In the genomic region with DNA sequence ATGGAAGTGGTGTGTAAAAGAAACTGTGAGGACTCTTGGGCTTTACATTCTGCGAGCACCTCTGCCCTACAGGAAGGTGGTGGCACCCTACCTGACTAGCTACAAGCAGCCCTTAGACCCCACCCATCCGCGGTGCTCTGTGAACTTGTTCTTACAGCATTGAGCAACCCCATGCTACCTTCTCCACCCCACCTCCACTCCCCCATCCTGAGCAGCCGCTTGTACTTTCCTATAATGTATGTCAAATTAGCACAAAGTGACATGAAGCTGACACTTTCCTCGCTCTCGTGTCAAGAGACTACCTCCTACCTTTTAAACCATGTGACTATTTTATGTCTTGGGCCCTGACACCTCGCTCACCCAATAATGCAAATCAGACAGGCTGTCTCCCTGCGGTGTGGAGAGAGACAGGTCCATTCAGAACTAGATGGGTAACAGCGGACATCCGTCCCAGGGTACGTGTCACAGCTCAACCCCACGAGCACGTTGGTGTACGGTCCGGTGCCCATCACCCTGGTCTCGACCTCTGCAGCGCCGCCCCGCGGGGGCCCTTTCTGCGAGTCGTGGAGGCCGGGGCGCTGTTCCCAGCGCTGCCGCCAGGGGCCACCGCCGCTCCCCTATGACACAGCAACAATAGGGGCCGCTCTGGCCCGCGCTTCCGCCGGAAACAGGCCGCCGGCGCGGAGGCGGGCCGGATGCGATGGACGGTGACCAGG, we compare ENCODE assay signal across 8 mouse cellular contexts. TPM values are rescaled to one million over a fixed set of nuclear protein-coding genes. Genes with fewer than 3 reads are reported as not detected.
DNase-seq lines count a peak whose midpoint lies in the region; ATAC-seq and TF ChIP-seq lines count a peak whose summit lies in the region.

A gene (plus strand): TSS at position 680 of the 716 bp plus-strand sequence.

- peaks cover 34% of the 10 kb centered on the region for H3K36me3 ChIP-seq in hindbrain, embryonic 10.5 days
- H3K36me3 ChIP-seq in lung, postnatal 0 days (ENCODE audit: insufficient read depth, low read length) = peaks cover 12% of the 10 kb centered on the region

- H3K4me2 ChIP-seq in lung, postnatal 0 days (replicated peaks; ENCODE audit: low read depth, low read length) = peak within 1 kb of the TSS; percentile 75

- H3K4me3 ChIP-seq in hindbrain, embryonic 10.5 days = peak within 1 kb of the TSS; percentile 95
- peak within 1 kb of the TSS; percentile 98 for H3K4me3 ChIP-seq in lung, postnatal 0 days (ENCODE audit: low read depth, low read length)

- H3K9ac ChIP-seq in lung, postnatal 0 days (replicated peaks; ENCODE audit: low read depth) = peak within 1 kb of the TSS; percentile 95

- TF ChIP-seq CTCF in lung, postnatal 0 days (IDR thresholded peaks at IDR 0.05) = peak; percentile 100

- no peaks in the 10 kb centered on the region for H3K27me3 ChIP-seq in hindbrain, embryonic 10.5 days (ENCODE audit: insufficient read depth, poor library complexity, severe bottlenecking)
- H3K27me3 ChIP-seq in lung, postnatal 0 days (replicated peaks; ENCODE audit: insufficient read depth, low read length) = no peaks in the 10 kb centered on the region

- H3K9me3 ChIP-seq in hindbrain, embryonic 10.5 days = no peaks in the 10 kb centered on the region
- H3K9me3 ChIP-seq in lung, postnatal 0 days (ENCODE audit: low read length) = no peaks in the 10 kb centered on the region

- peak; percentile 3 for ATAC-seq in frontal cortex, adult (ENCODE audit: low TSS enrichment)
- peak; percentile 96 for ATAC-seq in lung, postnatal 0 days

- H3K4me1 ChIP-seq in hindbrain, embryonic 10.5 days (replicated peaks) = peaks cover 33% of the 10 kb centered on the region
- H3K4me1 ChIP-seq in lung, postnatal 0 days (ENCODE audit: insufficient read depth, low read depth, low read length) = peaks cover 7% of the 10 kb centered on the region; the same call in 1 of the 2 replicates

- WGBS in hindbrain, embryonic 10.5 days = 5% methylated on average over 41 of the region's 41 CpGs
- 4% methylated on average over 41 of the region's 41 CpGs for WGBS in lung, postnatal 0 days

- peak within 1 kb of the TSS; percentile 97 for H3K27ac ChIP-seq in hindbrain, embryonic 10.5 days
- peak within 1 kb of the TSS; percentile 96 for H3K27ac ChIP-seq in lung, postnatal 0 days (ENCODE audit: low read length)

- peak; percentile 73 for DNase-seq in MEL-GATA-1-ER (ENCODE audit: extremely low read depth, low read depth)
- peak; percentile 98 for DNase-seq in cerebellum, adult 8-10 months
- peak; percentile 98 for DNase-seq in hindbrain, embryonic 10.5 days (ENCODE audit: low spot score)
- peak; percentile 98 for DNase-seq in layer of hippocampus, adult 9-11 months
- peak; percentile 97 for DNase-seq in lung, postnatal 0 days (ENCODE audit: low spot score)
- peak; percentile 96 for DNase-seq in ovary, postnatal 14 days (ENCODE audit: low spot score)
- DNase-seq in thymus, postnatal 14 days = peak; percentile 97

- no peak for TF ChIP-seq EP300 in lung, postnatal 0 days (IDR thresholded peaks at IDR 0.05)

RNA-seq across cellular contexts. Expression of the gene that starts here (rescaled TPM):
- polyA plus RNA-seq in hindbrain, embryonic 10.5 days (2016; fragmentation: Nextera tagmentation; extraction: Ambion mirVana) = 278 and 297 TPM in 2 replicates
- polyA plus RNA-seq in lung, postnatal 0 days (2015; fragmentation: Nextera tagmentation; extraction: Ambion mirVana) = 119 and 136 TPM in 2 replicates

Comparison
In these comparisons a context has a peak if more than half of its experiments do, and no peak if none do; other contexts are left out.
1. Peak in every context shown above with its lines: DNase-seq, ATAC-seq, H3K4me3 ChIP-seq and H3K27ac ChIP-seq.